27 mouse cellular contexts compared by ENCODE assay signal in genomic region chr10:21773548-21773947, GRCm38 (mm10).
A peak's percentile ranks its signal among the peaks of the same experiment; 100 is the strongest.
DNase-seq lines count a peak whose midpoint lies in the region; TF ChIP-seq lines count a peak whose summit lies in the region.
"Had no signal": no experiment of that assay in that cellular context is flagged by ENCODE, and none has a peak within 500 bp of the region (broad histone marks: within the 10 kb centered on the region; RNA-seq: fewer than 3 reads in every experiment).

No protein-coding gene starts in this region.

- peak; percentile 24 for DNase-seq in heart, adult 11 months
- DNase-seq in heart, adult 18-20 months = no peak
- DNase-seq in CH12.LX (ENCODE audit: extremely low read depth) = peak; percentile 71
- no peak for DNase-seq in gastrocnemius, postnatal 25 days
- no peak for DNase-seq in layer of hippocampus, postnatal 36 days
- no peak for DNase-seq in urinary bladder, adult 2 months (ENCODE audit: low spot score)
- DNase-seq: adrenal gland, adult 2 months; adrenal gland, postnatal 36 days; cerebellum, adult 2 months; cerebellum, postnatal 14 days; gastrocnemius, postnatal 14 days; heart, postnatal 10 days; kidney, adult 9 months; kidney, postnatal 10 days; layer of hippocampus, adult 9-11 months; liver; lung, embryonic 14.5 days; lung, postnatal 14 days; right cerebral cortex, postnatal 4 days had no signal

- peak; percentile 44; the same call in 1 of the 2 replicates for TF ChIP-seq EP300 in CH12.LX (IDR thresholded peaks at IDR 0.05; ENCODE audit: low read length)

- H3K9me3 ChIP-seq in CH12.LX (replicated peaks; ENCODE audit: low read length) = no peaks in the 10 kb centered on the region
- H3K9me3 ChIP-seq: embryonic facial prominence, embryonic 10.5 days; embryonic facial prominence, embryonic 15.5 days; hindbrain, embryonic 15.5 days; liver, embryonic 15.5 days; neural tube, embryonic 13.5 days had no signal

- H3K4me2 ChIP-seq in CH12.LX (ENCODE audit: insufficient read depth, low read depth, poor library complexity, severe bottlenecking) = no peak overlapping the region
- H3K4me2 ChIP-seq: embryonic facial prominence, embryonic 15.5 days; heart, embryonic 13.5 days; hindbrain, embryonic 15.5 days; liver, embryonic 15.5 days; lung, embryonic 14.5 days; neural tube, embryonic 13.5 days had no signal

- no peak overlapping the region for H3K27ac ChIP-seq in CH12.LX (ENCODE audit: insufficient read depth, low read depth)
- H3K27ac ChIP-seq in embryonic fibroblast, embryonic 13.5 days (ENCODE audit: insufficient read depth, low read length) = peak overlapping the region; percentile 72
- H3K27ac ChIP-seq: embryonic facial prominence, embryonic 10.5 days; embryonic facial prominence, embryonic 15.5 days; heart, embryonic 13.5 days; hindbrain, embryonic 15.5 days; liver, embryonic 15.5 days; midbrain, embryonic 10.5 days; neural tube, embryonic 13.5 days had no signal

- no peaks in the 10 kb centered on the region for H3K27me3 ChIP-seq in CH12.LX (replicated peaks)
- H3K27me3 ChIP-seq: embryonic facial prominence, embryonic 15.5 days; heart, embryonic 13.5 days; hindbrain, embryonic 15.5 days; liver, embryonic 15.5 days; neural tube, embryonic 13.5 days had no signal

- TF ChIP-seq CTCF in CH12.LX (conservative IDR thresholded peaks at IDR 0.05 in 1 of 2, IDR thresholded peaks at IDR 0.05 in 1 of 2; ENCODE audit: low read depth in 2 of 2, low read length in 2 of 2) = no peak
- TF ChIP-seq CTCF in embryonic fibroblast, embryonic 13.5 days (IDR thresholded peaks at IDR 0.05; ENCODE audit: borderline replicate concordance, insufficient read depth, low read length) = no peak

- in situ Hi-C loops in CH12.LX (cut with MboI; ENCODE audit: low pct_ligation_motif_present, low pct_unique_long_range_greater_than_20kb, low sequenced_read_pairs) = no loop called here

- no peaks in the 10 kb centered on the region for H3K36me3 ChIP-seq in CH12.LX (replicated peaks in 1 of 2; ENCODE audit: control insufficient read depth in 1 of 2, insufficient read depth in 1 of 2, low read length in 1 of 2)
- H3K36me3 ChIP-seq: embryonic facial prominence, embryonic 10.5 days; embryonic facial prominence, embryonic 15.5 days; heart, embryonic 13.5 days; hindbrain, embryonic 15.5 days; liver, embryonic 15.5 days; midbrain, embryonic 10.5 days; neural tube, embryonic 13.5 days had no signal

- no peaks in the 10 kb centered on the region for H3K79me2 ChIP-seq in CH12.LX (replicated peaks; ENCODE audit: control insufficient read depth, extremely low read depth, insufficient read depth, poor library complexity, severe bottlenecking)

- no peak for TF ChIP-seq RAD21 in CH12.LX (IDR thresholded peaks at IDR 0.05; ENCODE audit: low read depth, low read length)

- no peak overlapping the region for H3K9ac ChIP-seq in CH12.LX (ENCODE audit: insufficient read depth, low read depth)
- H3K9ac ChIP-seq: embryonic facial prominence, embryonic 15.5 days; heart, embryonic 13.5 days; hindbrain, embryonic 15.5 days; liver, embryonic 15.5 days; lung, embryonic 14.5 days; neural tube, embryonic 13.5 days had no signal

- peaks cover 8 to 27% of the 10 kb centered on the region in 2 experiments for H3K4me1 ChIP-seq in CH12.LX (ENCODE audit: control insufficient read depth in 1 of 2, insufficient read depth in 2 of 2)
- peaks cover 9% of the 10 kb centered on the region; the same call in 1 of the 2 replicates for H3K4me1 ChIP-seq in embryonic fibroblast, embryonic 13.5 days (ENCODE audit: control insufficient read depth, insufficient read depth, low read length)
- H3K4me1 ChIP-seq: heart, embryonic 13.5 days; liver, embryonic 15.5 days had no signal

- TF ChIP-seq POLR2A in CH12.LX (IDR thresholded peaks at IDR 0.05; ENCODE audit: low read depth, low read length) = no peak
- TF ChIP-seq POLR2A in embryonic fibroblast, embryonic 13.5 days (IDR thresholded peaks at IDR 0.05; ENCODE audit: low read depth, low read length) = no peak

- dilution Hi-C loops in CH12.LX (cut with MboI; ENCODE audit: extremely low pct_ligation_motif_present, extremely low pct_unique_long_range_greater_than_20kb, low sequenced_read_pairs) = no loop called here

- no peak overlapping the region for H3K4me3 ChIP-seq in CH12.LX (replicated peaks in 1 of 3; ENCODE audit: low read depth in 2 of 3, low read length in 2 of 3, poor library complexity in 1 of 3)
- H3K4me3 ChIP-seq in embryonic fibroblast, embryonic 13.5 days (ENCODE audit: insufficient read depth, low read length) = no peak overlapping the region
- H3K4me3 ChIP-seq: embryonic facial prominence, embryonic 10.5 days; embryonic facial prominence, embryonic 15.5 days; heart, embryonic 13.5 days; hindbrain, embryonic 15.5 days; liver, embryonic 15.5 days; midbrain, embryonic 10.5 days; neural tube, embryonic 13.5 days had no signal

TF ChIP-seq in CH12.LX, 34 proteins besides CTCF, POLR2A, EP300 and RAD21:
- no peak for TF ChIP-seq USF1 (IDR thresholded peaks at IDR 0.05; ENCODE audit: low read depth, low read length)
- peak; percentile 32 for TF ChIP-seq ETS1 (conservative IDR thresholded peaks at IDR 0.05; ENCODE audit: low read depth, low read length)
- peak; percentile 28; the same call in 1 of the 2 replicates for TF ChIP-seq ZNF384 (IDR thresholded peaks at IDR 0.05; ENCODE audit: low read depth, low read length)

Comparison
In these comparisons a context has a peak if more than half of its experiments do, and no peak if none do; other contexts are left out.
1. DNase-seq: peak in heart, adult 11 months (single experiment) and CH12.LX (single experiment); none in heart, adult 18-20 months (0 of 2), gastrocnemius, postnatal 25 days (single experiment), layer of hippocampus, postnatal 36 days (0 of 2) and urinary bladder, adult 2 months (single experiment).